Mouse (Mus musculus): ENCODE results near the gene Nlrp9c. TPM values are rescaled to one million over a fixed set of nuclear protein-coding genes. Genes with fewer than 3 reads are reported as not detected.
"Not testable (repeated sequence)": the region's sequence is repeated elsewhere in the genome, so short reads cannot be mapped to it uniquely, and the experiment has no call there.

Nlrp9c gene
- not detected in 2 replicates for polyA plus RNA-seq (2016; fragmentation: Nextera tagmentation; extraction: Ambion mirVana)

- 0 out of 2 replicates have a peak, but pooled peaks cover 12% of the 10 kb centered on the region for H3K9me3 ChIP-seq
- not testable (repeated sequence) for ATAC-seq (ENCODE audit: low FRiP score, low read depth); H3K4me3 ChIP-seq; H3K4me1 ChIP-seq; H3K4me2 ChIP-seq (replicated peaks); H3K36me3 ChIP-seq; H3K27ac ChIP-seq (replicated peaks); H3K27me3 ChIP-seq; H3K9ac ChIP-seq (replicated peaks)
- WGBS, result 71% methylated on average over 2 of the region's 2 CpGs
Measured at GRCm38 (mm10) chr7:26403600-26403999, at the start of gene Nlrp9c. Gene Nlrp9c, minus strand, starts transcription at chr7:26403700.

GRCm38 (mm10) chr7:26434813-26435212, 31.3 kb upstream of the Nlrp9c start, which contains the start of gene Nlrp4a:
Gene Nlrp4a, plus strand, starts transcription at chr7:26435113.
- no peaks in the 10 kb centered on the region for H3K4me1 ChIP-seq
- H3K9me3 ChIP-seq, result no peaks in the 10 kb centered on the region
- ATAC-seq (ENCODE audit: low FRiP score, low read depth), result no peak
- H3K9ac ChIP-seq (replicated peaks), result no peak within 1 kb of the TSS
- H3K36me3 ChIP-seq, result no peaks in the 10 kb centered on the region
- WGBS, result 86% methylated on average over 5 of the region's 5 CpGs
- no peak within 1 kb of the TSS for H3K4me2 ChIP-seq (replicated peaks)
- no peak within 1 kb of the TSS for H3K27ac ChIP-seq (replicated peaks)
- H3K27me3 ChIP-seq, result no peaks in the 10 kb centered on the region
- no peak within 1 kb of the TSS for H3K4me3 ChIP-seq

GRCm38 (mm10) chr7:26391811-26392210, 11.7 kb downstream of the Nlrp9c start:
- not testable (repeated sequence) for H3K4me2 ChIP-seq (replicated peaks); H3K4me3 ChIP-seq; H3K27me3 ChIP-seq; H3K27ac ChIP-seq (replicated peaks); H3K9ac ChIP-seq (replicated peaks); H3K36me3 ChIP-seq; H3K4me1 ChIP-seq; ATAC-seq (ENCODE audit: low FRiP score, low read depth)
- WGBS, result 88% methylated on average over 6 of the region's 6 CpGs
- H3K9me3 ChIP-seq, result peaks cover 13% of the 10 kb centered on the region; the same call in 1 of the 2 replicates

GRCm38 (mm10) chr7:26391137-26391536, 12.4 kb downstream of the Nlrp9c start:
- not testable (repeated sequence) for H3K4me2 ChIP-seq (replicated peaks); H3K27me3 ChIP-seq; H3K27ac ChIP-seq (replicated peaks); H3K36me3 ChIP-seq; H3K4me3 ChIP-seq; H3K4me1 ChIP-seq; ATAC-seq (ENCODE audit: low FRiP score, low read depth); H3K9ac ChIP-seq (replicated peaks)
- peaks cover 15% of the 10 kb centered on the region; the same call in 1 of the 2 replicates for H3K9me3 ChIP-seq
- WGBS, result 81% methylated on average over 2 of the region's 2 CpGs

GRCm38 (mm10) chr7:26386691-26387090, 16.8 kb downstream of the Nlrp9c start:
- H3K4me2 ChIP-seq (replicated peaks); ATAC-seq (ENCODE audit: low FRiP score, low read depth); H3K4me1 ChIP-seq; H3K9ac ChIP-seq (replicated peaks); H3K4me3 ChIP-seq; H3K27ac ChIP-seq (replicated peaks); H3K27me3 ChIP-seq; H3K9me3 ChIP-seq; H3K36me3 ChIP-seq: not testable (repeated sequence)
- 76% methylated on average over 5 of the region's 5 CpGs for whole genome bisulfite sequencing

DNA sequence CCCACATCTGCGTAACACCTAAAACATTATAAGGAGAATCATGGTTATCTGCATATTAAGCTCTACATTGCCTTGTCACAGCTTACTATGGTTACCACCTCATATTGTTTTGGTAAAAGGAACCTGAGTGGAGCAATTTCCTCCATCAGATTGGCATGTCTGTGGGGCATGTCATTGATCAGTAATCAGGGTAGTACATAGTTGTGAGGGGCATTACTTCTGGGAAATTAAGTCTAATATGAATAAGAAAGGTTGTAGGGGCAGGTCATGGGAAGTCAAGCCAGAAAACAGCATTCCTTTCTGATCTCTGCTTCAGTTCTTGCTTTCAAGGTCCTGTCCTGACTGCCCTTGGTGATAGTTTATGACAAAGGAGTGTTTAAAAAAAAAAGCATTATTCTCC, 22.7 kb downstream of the Nlrp9c start:
- Histone ChIP-seq H3K36me3 (no peaks in the 10 kb centered on the region), H3K4me2 (replicated peaks) (no peak overlapping the region), H3K27me3 (no peaks in the 10 kb centered on the region), H3K9ac (replicated peaks) (no peak overlapping the region), H3K4me1 (no peaks in the 10 kb centered on the region), H3K9me3 (no peaks in the 10 kb centered on the region), H3K27ac (replicated peaks) (no peak overlapping the region), H3K4me3 (no peak overlapping the region)
- 100% methylated on average over 1 of the region's 1 CpGs for WGBS
- no peak for ATAC-seq (ENCODE audit: low FRiP score, low read depth)

DNA sequence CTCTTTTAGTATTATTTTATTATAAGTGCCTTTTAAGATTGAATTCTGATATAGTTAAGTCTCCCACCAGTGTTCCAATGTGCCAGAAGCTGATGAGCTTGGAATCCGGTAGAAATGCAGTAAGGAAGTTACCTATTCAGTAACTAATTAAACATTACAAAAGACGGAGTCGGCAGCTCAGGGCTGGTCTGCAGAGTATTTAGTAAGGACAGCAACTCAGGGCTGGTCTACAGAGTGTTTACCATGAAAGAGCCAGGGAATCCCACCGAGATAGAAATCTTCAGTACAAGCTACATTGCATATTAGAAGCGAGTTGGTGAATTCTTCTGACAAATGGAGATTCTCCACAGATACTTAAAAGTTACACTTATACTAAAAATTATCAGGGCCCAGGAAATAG, 30.3 kb downstream of the Nlrp9c start:
- H3K4me1 ChIP-seq; H3K27me3 ChIP-seq; H3K4me3 ChIP-seq; H3K9ac ChIP-seq (replicated peaks); H3K4me2 ChIP-seq (replicated peaks); H3K27ac ChIP-seq (replicated peaks); ATAC-seq (ENCODE audit: low FRiP score, low read depth); H3K36me3 ChIP-seq: not testable (repeated sequence)
- peaks cover 11% of the 10 kb centered on the region; the same call in 1 of the 2 replicates for H3K9me3 ChIP-seq
- 88% methylated on average over 5 of the region's 5 CpGs for WGBS

- not testable (repeated sequence) for H3K27ac ChIP-seq (replicated peaks); H3K4me3 ChIP-seq; H3K9ac ChIP-seq (replicated peaks); H3K27me3 ChIP-seq; H3K4me2 ChIP-seq (replicated peaks); H3K4me1 ChIP-seq; ATAC-seq (ENCODE audit: low FRiP score, low read depth); H3K36me3 ChIP-seq
- 84% methylated on average over 6 of the region's 6 CpGs for WGBS
- peaks cover 12% of the 10 kb centered on the region; the same call in 1 of the 2 replicates for H3K9me3 ChIP-seq
Measured at GRCm38 (mm10) chr7:26356719-26357118, 46.8 kb downstream of the Nlrp9c start.

- WGBS, result 93% methylated on average over 2 of the region's 3 CpGs
- not testable (repeated sequence) for H3K36me3 ChIP-seq; H3K27ac ChIP-seq (replicated peaks); H3K9ac ChIP-seq (replicated peaks); H3K27me3 ChIP-seq; H3K4me2 ChIP-seq (replicated peaks); H3K9me3 ChIP-seq; H3K4me1 ChIP-seq; H3K4me3 ChIP-seq; ATAC-seq (ENCODE audit: low FRiP score, low read depth)
Measured at GRCm38 (mm10) chr7:26352258-26352657, 51.2 kb downstream of the Nlrp9c start.

GRCm38 (mm10) chr7:26350177-26350576, 53.3 kb downstream of the Nlrp9c start:
- H3K36me3 ChIP-seq; H3K4me2 ChIP-seq (replicated peaks); H3K9ac ChIP-seq (replicated peaks); H3K27me3 ChIP-seq; H3K4me1 ChIP-seq; H3K4me3 ChIP-seq; H3K9me3 ChIP-seq; ATAC-seq (ENCODE audit: low FRiP score, low read depth); H3K27ac ChIP-seq (replicated peaks): not testable (repeated sequence)

- ATAC-seq (ENCODE audit: low FRiP score, low read depth); H3K27ac ChIP-seq (replicated peaks); H3K9ac ChIP-seq (replicated peaks); H3K9me3 ChIP-seq; H3K4me1 ChIP-seq; H3K36me3 ChIP-seq; H3K4me2 ChIP-seq (replicated peaks); H3K27me3 ChIP-seq; H3K4me3 ChIP-seq: not testable (repeated sequence)
- WGBS, result 63% methylated on average over 3 of the region's 3 CpGs
Measured at GRCm38 (mm10) chr7:26320361-26320760, 83.1 kb downstream of the Nlrp9c start.

- H3K4me3 ChIP-seq; H3K4me1 ChIP-seq; H3K27me3 ChIP-seq; H3K4me2 ChIP-seq (replicated peaks); H3K9ac ChIP-seq (replicated peaks); H3K36me3 ChIP-seq; ATAC-seq (ENCODE audit: low FRiP score, low read depth); H3K27ac ChIP-seq (replicated peaks): not testable (repeated sequence)
- peaks cover 13% of the 10 kb centered on the region; the same call in 1 of the 2 replicates for H3K9me3 ChIP-seq
- WGBS, result 74% methylated on average over 4 of the region's 4 CpGs
Measured at GRCm38 (mm10) chr7:26315809-26316208, 87.7 kb downstream of the Nlrp9c start.

GRCm38 (mm10) chr7:26315194-26315593, 88.3 kb downstream of the Nlrp9c start:
- H3K9ac ChIP-seq (replicated peaks); H3K27me3 ChIP-seq; H3K27ac ChIP-seq (replicated peaks); H3K4me1 ChIP-seq; H3K4me2 ChIP-seq (replicated peaks); H3K36me3 ChIP-seq; ATAC-seq (ENCODE audit: low FRiP score, low read depth); H3K4me3 ChIP-seq: not testable (repeated sequence)
- 92% methylated on average over 2 of the region's 2 CpGs for WGBS
- peaks cover 16% of the 10 kb centered on the region; the same call in 1 of the 2 replicates for H3K9me3 ChIP-seq

Measured in midbrain, embryonic 12.5 days (tissue).